Mouse (Mus musculus): ENCODE results near the gene Yaf2.

Yaf2 gene

GRCm38 (mm10) chr15:93284326-93284725 lies 52.4 kb downstream of the Yaf2 start:
- DNase-seq: no peak

- DNase-seq: no peak
Observed at GRCm38 (mm10) chr15:93283349-93283748, 53.4 kb downstream of the Yaf2 start.

GRCm38 (mm10) chr15:93276276-93276675 lies 60.5 kb downstream of the Yaf2 start:
- DNase-seq: peak; percentile 23

GRCm38 (mm10) chr15:93275623-93276022 lies 61.1 kb downstream of the Yaf2 start:
- DNase-seq: no peak

GRCm38 (mm10) chr15:93274679-93275583 lies 61.8 kb downstream of the Yaf2 start, which contains the start of gene Gxylt1:
Gxylt1 (minus strand) TSS chr15:93275179.
- DNase-seq: peak; percentile 100

GRCm38 (mm10) chr15:93273788-93274678 lies 62.7 kb downstream of the Yaf2 start:
- no peak for DNase-seq

GRCm38 (mm10) chr15:93272948-93273347 lies 63.8 kb downstream of the Yaf2 start:
- DNase-seq: no peak

GRCm38 (mm10) chr15:93270289-93270855 lies 66.4 kb downstream of the Yaf2 start:
- DNase-seq: no peak

GRCm38 (mm10) chr15:93269572-93269971 lies 67.2 kb downstream of the Yaf2 start:
- no peak for DNase-seq

- DNase-seq: no peak
Observed at GRCm38 (mm10) chr15:93268001-93268400, 68.7 kb downstream of the Yaf2 start.

- DNase-seq: no peak
Observed at GRCm38 (mm10) chr15:93267479-93267878, 69.3 kb downstream of the Yaf2 start.

GRCm38 (mm10) chr15:93266361-93266760 lies 70.4 kb downstream of the Yaf2 start:
- no peak for DNase-seq

GRCm38 (mm10) chr15:93265728-93266127 lies 71.0 kb downstream of the Yaf2 start:
- DNase-seq: peak; percentile 68

- no peak for DNase-seq
Observed at GRCm38 (mm10) chr15:93265231-93265630, 71.5 kb downstream of the Yaf2 start.

GRCm38 (mm10) chr15:93264221-93264620 lies 72.5 kb downstream of the Yaf2 start:
- no peak for DNase-seq

GRCm38 (mm10) chr15:93263566-93263965 lies 73.2 kb downstream of the Yaf2 start:
- DNase-seq: no peak

GRCm38 (mm10) chr15:93262818-93263217 lies 73.9 kb downstream of the Yaf2 start:
- DNase-seq: no peak

- DNase-seq: no peak
Observed at GRCm38 (mm10) chr15:93262274-93262673, 74.5 kb downstream of the Yaf2 start.

GRCm38 (mm10) chr15:93259933-93260332 lies 76.8 kb downstream of the Yaf2 start:
- DNase-seq: no peak

- peak; percentile 12 for DNase-seq
Observed at GRCm38 (mm10) chr15:93255295-93255694, 81.4 kb downstream of the Yaf2 start.

GRCm38 (mm10) chr15:93253172-93253571 lies 83.6 kb downstream of the Yaf2 start:
- DNase-seq: no peak

GRCm38 (mm10) chr15:93252396-93252795 lies 84.3 kb downstream of the Yaf2 start:
- no peak for DNase-seq

Data from kidney, adult 18-20 months (tissue).